Mouse (Mus musculus): ENCODE results near the gene Efcab6. TPM values are rescaled to one million over a fixed set of nuclear protein-coding genes. Genes with fewer than 3 reads are reported as not detected.
A peak's percentile ranks its signal among the peaks of the same experiment; 100 is the strongest.

Efcab6 gene
- polyA plus RNA-seq, 1 experiment from 2014 or later, result 0.10 TPM

DNA sequence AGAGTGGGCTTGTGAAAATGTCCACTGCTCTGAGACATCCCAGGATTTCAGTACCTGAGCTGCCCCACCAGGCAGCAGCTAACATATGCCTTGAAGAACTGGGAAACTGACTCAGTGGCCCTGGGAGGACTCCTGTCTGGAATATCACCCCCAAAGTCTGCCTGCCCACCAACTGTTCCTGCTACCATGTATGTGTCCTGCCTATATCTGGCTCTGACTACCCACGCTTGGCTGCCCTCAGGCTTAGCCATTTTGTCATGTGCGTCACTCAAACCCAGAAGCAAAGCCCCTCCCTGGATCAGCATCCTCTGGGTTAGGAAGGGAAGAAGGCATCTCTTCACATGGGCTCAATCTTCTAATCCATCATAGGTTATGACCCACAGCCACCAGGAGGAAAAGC lies 14.3 kb upstream of the Efcab6 start:
- no peak for ATAC-seq
- no peak overlapping the region for H3K4me2 ChIP-seq (replicated peaks)
- no peaks in the 10 kb centered on the region for H3K4me1 ChIP-seq (replicated peaks)
- peaks cover 11% of the 10 kb centered on the region for H3K27me3 ChIP-seq (replicated peaks)
- no peak overlapping the region for H3K9ac ChIP-seq
- no peaks in the 10 kb centered on the region for H3K36me3 ChIP-seq
- H3K27ac ChIP-seq, result no peak overlapping the region
- no peaks in the 10 kb centered on the region for H3K9me3 ChIP-seq
- 78% methylated on average over 2 of the region's 2 CpGs for WGBS
- H3K4me3 ChIP-seq (replicated peaks), result no peak overlapping the region

DNA sequence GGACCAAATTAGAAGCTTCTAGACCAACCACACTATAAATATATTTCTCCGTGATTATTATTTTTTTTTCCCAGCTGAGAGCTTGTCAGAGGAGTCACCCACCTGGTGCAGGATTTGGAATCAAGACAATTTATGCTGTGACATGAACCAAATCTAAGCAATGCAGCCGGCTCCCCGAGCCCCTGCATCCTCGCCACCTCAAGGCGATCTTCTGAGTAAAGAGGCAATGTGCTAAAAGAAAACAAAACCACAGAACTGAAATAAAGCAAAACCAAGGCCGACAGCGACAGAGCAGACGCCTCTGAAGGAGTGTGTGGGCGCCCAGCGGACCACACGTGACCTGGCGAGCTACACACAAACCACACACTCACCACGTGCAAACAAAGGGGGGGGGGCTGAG lies 13.5 kb upstream of the Efcab6 start:
- Histone ChIP-seq H3K9me3 (no peaks in the 10 kb centered on the region), H3K4me1 (replicated peaks) (no peaks in the 10 kb centered on the region), H3K36me3 (no peaks in the 10 kb centered on the region), H3K27ac (no peak overlapping the region), H3K4me2 (replicated peaks) (no peak overlapping the region), H3K4me3 (replicated peaks) (no peak overlapping the region), H3K9ac (no peak overlapping the region), H3K27me3 (replicated peaks) (peaks cover 11% of the 10 kb centered on the region)
- no peak for ATAC-seq
- 79% methylated on average over 13 of the region's 13 CpGs for WGBS

GRCm38 (mm10) chr15:84077151-84077550 lies 12.0 kb upstream of the Efcab6 start:
- Histone ChIP-seq H3K27me3 (replicated peaks) (peaks cover 11% of the 10 kb centered on the region), H3K4me2 (replicated peaks) (no peak overlapping the region), H3K4me1 (replicated peaks) (no peaks in the 10 kb centered on the region), H3K4me3 (replicated peaks) (no peak overlapping the region), H3K9ac (no peak overlapping the region), H3K9me3 (no peaks in the 10 kb centered on the region), H3K27ac (no peak overlapping the region), H3K36me3 (no peaks in the 10 kb centered on the region)
- 63% methylated on average over 17 of the region's 17 CpGs for WGBS
- ATAC-seq, result no peak

DNA sequence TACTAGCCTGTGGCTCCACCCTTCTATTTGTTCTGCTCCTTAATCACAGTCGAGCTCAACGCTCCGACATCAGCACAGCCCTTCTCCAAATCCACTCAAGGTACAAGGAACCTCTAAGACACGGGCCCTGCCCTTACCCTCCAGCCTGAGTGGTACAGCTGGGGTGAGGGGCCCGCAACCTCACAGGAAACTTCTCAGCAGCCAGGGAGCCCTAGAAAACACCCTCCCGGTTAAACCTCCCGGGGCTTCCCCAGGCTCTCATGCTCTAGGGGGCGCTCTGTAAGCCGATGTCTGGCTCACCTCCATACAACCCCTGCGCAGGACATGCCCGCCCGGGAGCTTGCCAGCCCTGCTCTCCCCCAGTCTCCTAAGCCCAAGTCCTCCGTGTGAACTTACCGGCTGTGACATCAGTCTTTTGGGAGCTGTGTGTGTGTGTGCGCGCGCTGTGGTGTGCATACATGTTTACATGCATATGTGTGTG lies 9.6 kb upstream of the Efcab6 start:
- no peaks in the 10 kb centered on the region for H3K9me3 ChIP-seq
- peaks cover 30% of the 10 kb centered on the region for H3K27me3 ChIP-seq (replicated peaks)
- 0 out of 2 replicates have a peak, but pooled peaks cover 4% of the 10 kb centered on the region for H3K4me1 ChIP-seq (replicated peaks)
- WGBS, result 18% methylated on average over 17 of the region's 17 CpGs
- H3K4me2 ChIP-seq (replicated peaks), result peak overlapping the region; percentile 21; the same call in 1 of the 2 replicates
- H3K4me3 ChIP-seq (replicated peaks), result no peak overlapping the region
- no peak overlapping the region for H3K9ac ChIP-seq
- no peaks in the 10 kb centered on the region for H3K36me3 ChIP-seq
- no peak for ATAC-seq
- H3K27ac ChIP-seq, result no peak overlapping the region

DNA sequence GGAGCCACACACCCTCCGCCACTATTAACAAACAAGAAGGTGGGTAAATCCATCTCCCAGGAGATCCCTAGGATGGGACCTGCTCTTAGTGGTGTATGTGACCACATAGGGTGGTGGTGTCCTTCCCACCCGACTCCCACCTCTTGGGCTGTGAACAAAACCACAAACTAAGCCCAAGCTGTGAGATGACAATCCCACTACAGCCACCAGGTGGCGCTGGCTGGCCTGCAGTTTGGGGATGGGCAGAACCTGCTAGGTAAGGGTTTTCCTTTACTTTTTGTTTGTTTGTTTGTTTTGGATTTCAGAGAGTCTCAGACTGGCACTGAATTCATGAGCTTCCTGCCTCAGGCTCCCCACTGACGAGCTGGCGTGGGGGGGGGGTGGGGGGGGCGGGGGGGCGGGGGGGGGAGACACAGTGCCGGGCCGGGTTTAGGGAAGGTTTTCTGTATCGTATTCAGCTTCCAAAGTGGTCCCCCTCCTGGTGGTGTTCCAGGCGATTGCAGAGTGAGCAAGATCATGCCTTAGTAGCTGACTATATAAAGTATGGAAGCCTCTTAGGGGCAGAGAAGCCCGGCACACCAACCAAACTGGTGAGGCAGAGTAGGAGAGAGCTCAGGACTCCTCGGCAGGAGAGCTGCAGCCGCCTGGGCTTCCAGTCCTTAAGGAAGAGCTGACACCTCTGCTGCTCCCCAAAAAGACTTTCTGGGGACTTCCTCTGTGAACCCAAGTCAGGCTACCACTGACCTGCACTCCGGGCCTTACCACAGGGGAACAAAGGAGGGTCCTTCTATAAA lies 8.9 kb upstream of the Efcab6 start:
- peaks cover 32% of the 10 kb centered on the region for H3K27me3 ChIP-seq (replicated peaks)
- H3K4me1 ChIP-seq (replicated peaks), result 0 out of 2 replicates have a peak, but pooled peaks cover 4% of the 10 kb centered on the region
- peak overlapping the region; percentile 21; the same call in 1 of the 2 replicates for H3K4me2 ChIP-seq (replicated peaks)
- no peak for ATAC-seq
- no peak overlapping the region for H3K27ac ChIP-seq
- WGBS, result 10% methylated on average over 14 of the region's 15 CpGs
- H3K9me3 ChIP-seq, result no peaks in the 10 kb centered on the region
- no peaks in the 10 kb centered on the region for H3K36me3 ChIP-seq
- H3K9ac ChIP-seq, result no peak overlapping the region
- H3K4me3 ChIP-seq (replicated peaks), result no peak overlapping the region

GRCm38 (mm10) chr15:84073058-84073457 lies 7.9 kb upstream of the Efcab6 start:
- H3K4me3 ChIP-seq (replicated peaks), result no peak overlapping the region
- H3K27ac ChIP-seq, result no peak overlapping the region
- 0 out of 2 replicates have a peak, but pooled peaks cover 4% of the 10 kb centered on the region for H3K4me1 ChIP-seq (replicated peaks)
- H3K27me3 ChIP-seq (replicated peaks), result peaks cover 41% of the 10 kb centered on the region
- H3K9ac ChIP-seq, result no peak overlapping the region
- no peak overlapping the region for H3K4me2 ChIP-seq (replicated peaks)
- no peaks in the 10 kb centered on the region for H3K36me3 ChIP-seq
- ATAC-seq, result no peak
- WGBS, result 24% methylated on average over 8 of the region's 8 CpGs
- no peaks in the 10 kb centered on the region for H3K9me3 ChIP-seq

GRCm38 (mm10) chr15:84072226-84072625 lies 7.0 kb upstream of the Efcab6 start:
- 35% methylated on average over 7 of the region's 7 CpGs for WGBS
- 0 out of 2 replicates have a peak, but pooled peaks cover 4% of the 10 kb centered on the region for H3K4me1 ChIP-seq (replicated peaks)
- H3K4me3 ChIP-seq (replicated peaks), result no peak overlapping the region
- peaks cover 45% of the 10 kb centered on the region for H3K27me3 ChIP-seq (replicated peaks)
- H3K4me2 ChIP-seq (replicated peaks), result no peak overlapping the region
- no peak overlapping the region for H3K9ac ChIP-seq
- H3K36me3 ChIP-seq, result no peaks in the 10 kb centered on the region
- H3K9me3 ChIP-seq, result no peaks in the 10 kb centered on the region
- no peak for ATAC-seq
- H3K27ac ChIP-seq, result no peak overlapping the region

GRCm38 (mm10) chr15:84070116-84070676 lies 5.0 kb upstream of the Efcab6 start:
- Histone ChIP-seq H3K27me3 (replicated peaks) (peaks cover 48% of the 10 kb centered on the region), H3K4me3 (replicated peaks) (no peak overlapping the region), H3K9me3 (0 out of 2 replicates have a peak, but pooled peaks cover 3% of the 10 kb centered on the region), H3K9ac (no peak overlapping the region), H3K4me1 (replicated peaks) (0 out of 2 replicates have a peak, but pooled peaks cover 5% of the 10 kb centered on the region), H3K27ac (no peak overlapping the region), H3K36me3 (no peaks in the 10 kb centered on the region), H3K4me2 (replicated peaks) (peak overlapping the region; percentile 26)
- no peak for ATAC-seq
- 3% methylated on average over 13 of the region's 13 CpGs for WGBS

DNA sequence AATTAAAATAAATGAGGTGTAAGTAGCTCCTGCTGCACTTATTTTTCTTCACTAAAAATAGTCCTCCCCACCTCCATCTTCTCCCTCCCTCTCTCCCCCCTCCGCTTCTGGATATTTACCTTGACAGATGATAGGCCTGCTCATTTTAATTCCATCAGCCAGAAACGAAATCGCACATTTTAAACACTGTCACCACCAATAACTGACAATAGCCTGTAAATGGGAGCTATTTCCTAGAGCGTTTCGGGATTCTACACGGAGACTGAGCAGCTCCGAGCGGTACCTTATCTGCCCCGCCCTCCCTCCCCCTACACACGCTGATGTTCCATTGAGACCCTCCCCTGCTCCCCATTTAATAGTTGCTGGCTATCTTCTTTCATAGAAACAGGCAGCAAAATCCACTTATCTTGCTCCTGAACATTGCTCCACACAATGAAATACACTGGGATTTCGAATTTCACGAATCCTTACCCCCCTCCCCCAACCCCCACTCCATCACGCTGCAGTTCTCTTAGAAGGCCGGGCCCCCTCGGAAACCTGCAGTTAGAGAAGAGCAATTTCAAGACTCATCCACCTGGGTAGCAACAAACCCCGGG lies 4.4 kb upstream of the Efcab6 start:
- peak overlapping the region; percentile 26 for H3K4me2 ChIP-seq (replicated peaks)
- H3K9ac ChIP-seq, result no peak overlapping the region
- peaks cover 48% of the 10 kb centered on the region for H3K27me3 ChIP-seq (replicated peaks)
- H3K4me1 ChIP-seq (replicated peaks), result 0 out of 2 replicates have a peak, but pooled peaks cover 9% of the 10 kb centered on the region
- H3K36me3 ChIP-seq, result no peaks in the 10 kb centered on the region
- H3K27ac ChIP-seq, result no peak overlapping the region
- ATAC-seq, result no peak
- 0 out of 2 replicates have a peak, but pooled peaks cover 3% of the 10 kb centered on the region for H3K9me3 ChIP-seq
- H3K4me3 ChIP-seq (replicated peaks), result no peak overlapping the region
- WGBS, result 9% methylated on average over 16 of the region's 16 CpGs

GRCm38 (mm10) chr15:84065701-84066100 lies 522 bp upstream of the Efcab6 start:
- H3K27me3 ChIP-seq (replicated peaks), result peaks cover 39% of the 10 kb centered on the region
- no peak overlapping the region for H3K27ac ChIP-seq
- no peak overlapping the region for H3K9ac ChIP-seq
- H3K9me3 ChIP-seq, result 0 out of 2 replicates have a peak, but pooled peaks cover 3% of the 10 kb centered on the region
- H3K4me2 ChIP-seq (replicated peaks), result no peak overlapping the region
- H3K4me1 ChIP-seq (replicated peaks), result 0 out of 2 replicates have a peak, but pooled peaks cover 9% of the 10 kb centered on the region
- no peak overlapping the region for H3K4me3 ChIP-seq (replicated peaks)
- no peak for ATAC-seq
- 69% methylated on average over 4 of the region's 4 CpGs for WGBS
- no peaks in the 10 kb centered on the region for H3K36me3 ChIP-seq

- H3K4me3 ChIP-seq (replicated peaks), result no peak overlapping the region
- 77% methylated on average over 6 of the region's 6 CpGs for WGBS
- H3K36me3 ChIP-seq, result no peaks in the 10 kb centered on the region
- no peak for ATAC-seq
- H3K27ac ChIP-seq, result no peak overlapping the region
- H3K4me1 ChIP-seq (replicated peaks), result no peaks in the 10 kb centered on the region
- no peak overlapping the region for H3K4me2 ChIP-seq (replicated peaks)
- H3K27me3 ChIP-seq (replicated peaks), result 0 out of 2 replicates have a peak, but pooled peaks cover 5% of the 10 kb centered on the region
- H3K9ac ChIP-seq, result no peak overlapping the region
- H3K9me3 ChIP-seq, result no peaks in the 10 kb centered on the region
These were observed 6.3 kb downstream of the Efcab6 start for GRCm38 (mm10) chr15:84058841-84059240.

DNA sequence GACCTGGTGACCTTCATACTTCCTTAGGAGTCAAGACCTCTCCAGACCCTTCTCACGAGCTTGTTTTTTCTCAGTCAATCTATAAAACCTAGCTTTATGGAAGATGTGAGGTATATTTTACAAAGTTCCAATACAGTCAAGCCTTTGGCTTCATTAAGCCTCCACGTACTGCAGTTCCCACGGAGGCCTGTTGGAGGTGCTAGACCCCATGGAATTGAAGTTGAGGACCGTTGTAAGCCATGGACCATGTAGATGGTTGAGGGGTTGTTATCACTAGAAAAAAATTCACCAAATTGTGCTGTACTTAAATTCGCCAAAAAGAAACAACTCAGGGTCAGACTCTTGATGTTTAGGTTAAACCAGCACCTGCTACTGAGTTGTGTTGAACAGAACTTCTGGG lies 9.1 kb downstream of the Efcab6 start:
- H3K4me1 ChIP-seq (replicated peaks), result no peaks in the 10 kb centered on the region
- 60% methylated on average over 5 of the region's 5 CpGs for WGBS

More for the DNA sequence above, 9.1 kb downstream of the Efcab6 start:
- Histone ChIP-seq H3K27me3 (replicated peaks) (0 out of 2 replicates have a peak, but pooled peaks cover 5% of the 10 kb centered on the region), H3K27ac (no peak overlapping the region), H3K36me3 (no peaks in the 10 kb centered on the region), H3K9ac (no peak overlapping the region), H3K9me3 (no peaks in the 10 kb centered on the region), H3K4me2 (replicated peaks) (no peak overlapping the region), H3K4me3 (replicated peaks) (no peak overlapping the region)
- ATAC-seq, result no peak
